Mouse (Mus musculus) hindbrain, embryonic 15.5 days (tissue): ENCODE measurements around the gene Fnd3c2. TPM values are rescaled to one million over a fixed set of nuclear protein-coding genes. Genes with fewer than 3 reads are reported as not detected.

ENCODE experiments used
- ATAC-seq: fragments of 200-750 bp; cut with Nextera tagmentation; 2 replicates; pipeline ENCODE4 v1.8.0; 2017; ENCODE audit warnings: low read depth, moderate number of reproducible peaks, moderate TSS enrichment; ENCODE audit not compliant: low FRiP score
- H3K27ac ChIP-seq: fragments of 300-500 bp; sonication (generic); replicated peaks from 2 replicates; pipeline ENCODE4 v1.5.1; 2015; ENCODE audit warnings: mild to moderate bottlenecking, inconsistent platforms
- H3K27me3 ChIP-seq: fragments of 300-500 bp; sonication (generic); 2 replicates; pipeline ENCODE4 v1.6.1; 2015; ENCODE audit warnings: control low read depth, inconsistent platforms
- H3K36me3 ChIP-seq: fragments of 300-500 bp; sonication (generic); 2 replicates; pipeline ENCODE4 v1.6.1; 2015; ENCODE audit warnings: control low read depth, inconsistent platforms
- H3K4me1 ChIP-seq: fragments of 300-500 bp; sonication (generic); replicated peaks from 2 replicates; pipeline ENCODE4 v1.6.1; 2015; ENCODE audit warnings: control low read depth, inconsistent platforms
- H3K4me2 ChIP-seq: fragments of 300-500 bp; sonication (generic); 2 replicates; pipeline ENCODE4 v1.6.1; 2015; ENCODE audit warnings: moderate library complexity, mild to moderate bottlenecking, inconsistent platforms
- H3K4me3 ChIP-seq: fragments of 300-500 bp; sonication (generic); 2 replicates; pipeline ENCODE4 v1.5.1; 2015; ENCODE audit warnings: mild to moderate bottlenecking, inconsistent platforms
- H3K9ac ChIP-seq: fragments of 300-500 bp; sonication (generic); 2 replicates; pipeline ENCODE4 v1.6.1; 2015; ENCODE audit warnings: inconsistent platforms
- H3K9me3 ChIP-seq: fragments of 300-500 bp; sonication (generic); 2 replicates; pipeline ENCODE4 v1.6.1; 2016; ENCODE audit warnings: control low read depth, inconsistent platforms
- WGBS: fragments of 180-500 bp; shearing (Covaris S2); methylation state at CpG from one replicate; pipeline ENCODE4 v1.1.7; 2015; 5-methylcytosine and 5-hydroxymethylcytosine counted together
- polyA plus RNA-seq: library from polyadenylated mRNA; unstranded; fragments of >200 nt; fragmentation: Nextera tagmentation; extraction: Ambion mirVana; gene quantifications from 2 replicates; pipeline ENCODE4 v1.2.1, GENCODE M21; 2015

Fnd3c2 gene
- polyA plus RNA-seq, 1 experiment from 2014 or later, result not detected

GRCm38 (mm10) chrX:106185706-106186105, 69.5 kb downstream of the Fnd3c2 start:
- H3K36me3 ChIP-seq, result no peaks in the 10 kb centered on the region
- H3K9me3 ChIP-seq, result no peaks in the 10 kb centered on the region
- no peak for ATAC-seq
- no peaks in the 10 kb centered on the region for H3K27me3 ChIP-seq
- peak overlapping the region; percentile 87 for H3K27ac ChIP-seq
- H3K9ac ChIP-seq, result no peak overlapping the region
- peaks cover 22% of the 10 kb centered on the region for H3K4me1 ChIP-seq
- no peak overlapping the region for H3K4me3 ChIP-seq
- peak overlapping the region; percentile 51 for H3K4me2 ChIP-seq
- 13% methylated on average over 5 of the region's 5 CpGs for WGBS

Other genes starting within 250 kb of the Fnd3c2 start
- gene Magt1, start 243.5 kb downstream of the Fnd3c2 start, polyA plus RNA-seq, result 22.4 and 23.6 TPM in 2 replicates
- gene Cox7b, start 239.7 kb downstream of the Fnd3c2 start, polyA plus RNA-seq, result 401 and 490 TPM in 2 replicates
- 12.5 and 14.0 TPM in 2 replicates for gene Atp7a, start 228.1 kb downstream of the Fnd3c2 start, polyA plus RNA-seq
- gene Tlr13, start 112.2 kb downstream of the Fnd3c2 start, polyA plus RNA-seq, result 0.23 and 0.43 TPM in 2 replicates
- gene Pgk1, start 68.3 kb downstream of the Fnd3c2 start, polyA plus RNA-seq, result 269 and 275 TPM in 2 replicates
- 17.3 and 17.7 TPM in 2 replicates for gene Taf9b, start 34.2 kb downstream of the Fnd3c2 start, polyA plus RNA-seq
- gene Fndc3c1, start 230.0 kb upstream of the Fnd3c2 start, polyA plus RNA-seq, result 0.09 and 0.25 TPM in 2 replicates